Mouse (Mus musculus) A20 (cell line): ENCODE data around the gene Dnase2b.

Experiments
- DNase-seq: peaks from one replicate; pipeline ENCODE4 v3.0.0-alpha.2; 2011; ENCODE audit warnings: low read depth, low spot score

Dnase2b gene

DNA sequence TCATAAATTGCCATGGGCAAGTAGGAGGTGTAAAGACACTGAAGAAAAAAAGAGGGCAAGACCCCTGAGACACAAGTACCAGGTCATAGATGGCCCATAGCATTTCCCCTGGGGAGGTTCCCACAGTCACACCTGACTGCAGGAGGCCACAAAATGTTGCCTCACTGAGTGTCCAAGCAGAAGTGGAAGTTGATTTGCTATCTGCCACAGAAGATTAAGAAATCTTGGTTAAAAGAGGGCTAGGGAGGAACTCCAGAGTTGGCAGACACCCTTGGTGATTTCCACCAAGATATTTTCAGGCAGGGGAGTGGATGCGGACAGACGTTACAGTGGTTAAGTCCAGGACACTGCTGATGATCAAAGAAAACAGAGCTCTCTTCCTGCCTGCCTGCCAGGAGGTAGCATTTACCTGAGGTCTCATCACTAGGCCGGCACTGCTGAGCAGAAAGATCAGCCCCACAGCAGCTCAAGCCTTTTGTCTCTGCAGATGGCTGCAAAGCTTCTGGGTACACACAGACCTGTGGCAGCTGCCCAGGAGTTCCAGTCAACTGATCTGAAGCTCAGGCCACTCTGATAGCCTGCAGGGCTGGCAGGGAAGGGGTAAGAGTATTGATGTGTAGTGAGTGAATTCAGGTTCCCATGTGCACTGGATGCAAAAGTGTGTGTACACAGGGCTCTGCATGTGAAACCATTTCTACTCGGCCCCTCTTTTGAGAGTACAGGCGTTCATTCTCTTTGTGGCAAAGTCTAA, 1.3 kb upstream of the Dnase2b start:
- DNase-seq = no peak

GRCm38 (mm10) chr3:146611821-146612220, 3.6 kb downstream of the Dnase2b start:
- DNase-seq = no peak

DNA sequence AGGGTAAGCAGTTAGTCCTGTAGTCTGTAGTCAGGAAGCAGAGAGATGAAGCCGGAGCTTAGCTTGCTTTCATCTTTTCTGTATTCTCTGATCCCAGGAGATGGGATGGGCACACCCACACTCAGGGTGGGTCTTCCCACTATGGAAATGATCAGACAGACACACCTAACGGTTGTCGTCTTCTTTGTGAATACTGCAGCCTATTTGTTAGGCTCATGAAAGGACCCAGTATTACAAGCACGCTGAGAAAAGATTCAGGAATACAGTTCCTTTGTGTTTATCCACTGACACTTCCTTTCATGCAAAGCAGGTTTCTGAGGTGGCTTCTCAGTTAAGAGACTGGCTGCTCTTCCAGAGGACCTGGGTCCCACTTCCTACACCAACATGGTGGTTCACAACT, 4.1 kb downstream of the Dnase2b start:
- DNase-seq = no peak

GRCm38 (mm10) chr3:146610322-146610721, 5.1 kb downstream of the Dnase2b start:
- DNase-seq = no peak

DNA sequence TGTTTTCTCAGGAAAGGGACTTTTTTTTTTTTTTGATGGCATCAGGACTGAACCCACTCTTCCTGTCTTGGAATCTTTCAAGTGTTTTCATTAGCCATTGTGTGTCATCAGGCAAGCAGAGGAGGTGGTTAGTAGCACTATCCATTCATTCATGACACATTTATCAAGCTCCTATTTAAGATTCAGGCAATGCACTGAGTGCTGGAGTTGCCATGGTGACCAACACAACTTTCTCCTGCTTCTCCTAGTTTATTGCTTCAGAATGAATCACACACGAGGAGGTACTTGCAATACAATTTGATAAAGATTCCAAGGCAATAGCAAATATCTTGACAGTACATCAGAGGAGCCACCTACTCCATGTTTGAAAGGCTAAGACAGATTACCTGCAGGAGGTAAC, 8.0 kb downstream of the Dnase2b start:
- no peak for DNase-seq

DNA sequence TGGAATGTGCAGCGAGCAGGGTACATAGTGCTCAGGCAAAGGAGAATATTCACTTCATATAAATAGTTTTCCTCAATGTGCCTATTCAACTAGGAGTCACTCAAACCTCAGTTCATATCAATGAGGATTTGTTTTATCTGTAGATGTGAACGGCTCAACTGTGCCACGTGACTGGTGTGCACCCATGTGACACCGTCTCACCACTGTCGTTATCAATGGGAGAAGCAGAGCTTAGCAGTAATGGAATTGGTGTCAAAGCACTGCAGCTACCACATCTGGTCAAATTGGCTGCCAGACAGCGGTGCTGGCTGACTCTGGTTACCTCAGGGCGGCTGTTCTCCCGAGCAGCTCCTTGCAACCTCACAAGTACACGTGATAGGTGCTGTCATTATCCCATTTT, 10.7 kb downstream of the Dnase2b start:
- DNase-seq = no peak

DNA sequence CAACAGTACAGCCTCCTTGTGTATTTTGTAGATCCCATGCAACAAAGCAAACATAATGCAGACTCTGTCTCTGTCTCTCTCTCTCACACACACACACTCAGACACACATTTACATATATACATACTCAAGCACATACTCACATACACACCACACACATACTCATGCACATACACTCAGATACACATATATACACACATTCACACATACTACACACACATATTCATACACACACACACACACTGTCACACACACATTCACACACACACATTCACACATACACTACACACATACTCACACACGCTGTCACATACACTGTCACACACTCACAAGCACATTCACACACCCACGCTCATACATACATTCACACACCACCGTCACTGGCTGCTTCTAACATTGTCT, 12.9 kb downstream of the Dnase2b start:
- no peak for DNase-seq

- no peak for DNase-seq
Observed at GRCm38 (mm10) chr3:146601205-146601604, 14.2 kb downstream of the Dnase2b start.

DNA sequence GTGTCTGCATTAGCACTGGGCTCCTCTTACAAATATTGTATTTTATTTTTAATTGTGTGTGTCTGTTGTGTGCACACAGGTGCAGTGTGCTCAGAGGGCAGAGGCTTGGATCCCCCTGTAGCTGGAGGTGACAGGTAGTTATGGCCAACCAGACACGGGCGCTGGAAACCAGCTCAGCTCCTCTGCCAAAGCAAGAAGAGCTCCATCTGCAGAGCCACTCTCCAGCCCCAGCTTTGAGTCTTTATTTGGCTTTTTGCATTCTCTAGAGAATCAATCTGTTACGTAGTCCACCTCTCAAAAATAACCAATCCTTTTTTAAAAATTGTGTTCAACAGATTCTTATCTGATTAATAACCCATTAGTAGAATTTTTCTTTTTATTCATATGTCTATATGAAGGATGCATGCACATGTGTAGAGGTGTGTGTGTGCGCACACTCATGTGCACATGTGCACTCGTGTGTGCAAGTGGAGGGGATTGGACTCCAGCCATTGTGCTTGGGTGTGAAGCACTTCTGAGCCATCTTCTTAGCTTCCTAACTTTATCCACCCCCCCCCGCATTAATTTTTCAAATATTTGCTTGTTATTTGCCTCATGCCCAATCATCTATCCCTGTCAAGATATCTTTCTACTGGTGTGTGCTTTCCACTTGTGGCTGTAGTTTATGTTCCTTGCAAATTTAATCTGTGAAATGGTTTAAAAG, 16.0 kb downstream of the Dnase2b start:
- no peak for DNase-seq

- no peak for DNase-seq
Observed at GRCm38 (mm10) chr3:146598411-146598810, 17.0 kb downstream of the Dnase2b start.

DNA sequence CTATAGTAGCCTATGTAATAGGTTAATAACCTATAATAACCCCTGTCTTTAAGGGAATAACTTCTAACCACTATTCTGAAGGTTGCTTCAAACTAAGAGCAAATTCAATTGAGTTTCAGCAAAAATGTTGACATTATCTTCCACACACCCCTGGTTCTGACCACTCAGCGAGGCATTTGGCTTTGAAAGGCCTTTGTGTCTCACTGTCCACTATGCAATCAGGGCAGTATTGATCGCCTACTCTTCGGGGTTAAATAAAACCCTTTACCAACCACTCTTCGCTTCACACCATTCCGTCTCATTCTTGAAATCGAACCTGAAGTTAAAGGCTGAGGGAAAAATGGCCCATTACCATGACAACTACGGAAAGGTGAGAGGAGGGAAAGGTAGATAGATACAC, 18.5 kb downstream of the Dnase2b start:
- no peak for DNase-seq

DNA sequence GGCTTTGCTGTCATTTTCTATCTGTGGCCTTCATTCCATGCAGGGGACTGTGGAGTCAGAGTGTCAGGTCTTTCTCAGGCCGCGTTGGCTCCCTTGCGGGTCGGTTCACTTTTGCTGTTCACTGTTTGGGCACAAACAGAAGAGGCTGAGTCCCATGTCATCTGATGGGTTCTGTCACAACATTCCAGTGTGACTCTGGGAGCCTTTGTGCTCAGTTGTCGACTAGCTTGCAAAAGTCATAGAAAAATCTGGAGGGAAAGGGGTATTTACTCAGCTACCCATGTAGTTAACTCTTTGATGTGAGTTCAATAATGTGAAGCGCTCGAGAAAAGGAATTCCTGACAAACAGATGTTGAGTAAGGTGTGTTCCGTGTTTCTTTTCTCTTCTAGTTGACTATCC, 19.0 kb downstream of the Dnase2b start:
- DNase-seq = no peak

DNA sequence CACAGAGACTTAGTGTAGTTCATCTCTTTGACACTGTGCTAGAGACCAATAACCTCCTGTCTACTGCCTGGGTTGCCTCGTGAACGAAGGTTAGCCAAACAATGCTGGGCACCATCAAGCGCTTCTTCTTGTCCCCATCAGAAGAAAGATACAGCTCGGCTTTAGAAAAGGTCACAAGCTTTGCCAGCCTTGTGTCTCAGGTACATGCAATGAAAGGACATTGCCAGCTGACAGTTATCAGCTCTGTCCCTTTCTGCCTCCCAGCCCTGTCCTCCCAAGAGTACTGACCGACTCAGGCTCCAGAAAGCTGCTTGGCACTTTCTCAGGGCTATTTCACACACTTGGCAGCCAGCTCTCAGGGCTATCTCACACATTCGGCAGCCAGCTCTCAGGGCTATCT, 20.0 kb downstream of the Dnase2b start:
- no peak for DNase-seq

DNA sequence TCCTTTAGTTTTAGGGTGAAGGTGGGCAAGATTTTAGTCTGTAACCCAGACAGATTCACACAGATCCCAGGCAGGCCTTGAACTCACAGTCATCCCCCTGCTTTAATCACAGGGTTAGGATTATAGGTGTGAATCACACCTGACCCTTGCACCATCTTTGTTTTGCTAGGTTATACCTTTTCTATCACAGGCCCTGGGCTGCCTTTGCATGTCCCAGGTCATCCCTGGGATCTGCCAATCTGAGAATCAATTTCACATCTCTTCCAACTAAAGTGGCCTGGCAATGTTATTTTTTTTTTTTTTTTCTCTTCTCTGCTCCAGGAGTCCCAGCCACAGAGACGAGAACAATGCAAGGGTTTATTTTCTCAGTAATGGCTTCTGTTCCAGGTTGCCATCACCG, 23.8 kb downstream of the Dnase2b start:
- no peak for DNase-seq

DNA sequence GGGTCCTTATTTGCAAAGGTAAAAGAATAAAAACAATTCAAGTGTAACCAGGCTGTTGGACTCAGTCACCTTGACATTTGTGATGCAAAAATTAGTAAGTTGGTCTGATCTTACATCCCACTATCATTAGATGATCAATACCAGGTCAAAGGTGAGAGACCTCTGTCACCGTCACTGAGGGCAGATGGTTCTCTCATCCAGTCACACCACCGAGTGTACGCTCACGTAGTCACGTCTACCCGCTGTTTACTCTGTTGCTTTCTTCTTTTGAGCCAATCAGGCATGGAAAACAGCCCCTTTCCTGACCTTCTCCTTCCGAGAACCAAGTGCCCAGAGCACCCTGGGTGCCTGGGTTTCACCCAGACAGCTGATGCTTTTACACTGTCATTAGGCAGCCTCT, 24.2 kb downstream of the Dnase2b start:
- no peak for DNase-seq

DNA sequence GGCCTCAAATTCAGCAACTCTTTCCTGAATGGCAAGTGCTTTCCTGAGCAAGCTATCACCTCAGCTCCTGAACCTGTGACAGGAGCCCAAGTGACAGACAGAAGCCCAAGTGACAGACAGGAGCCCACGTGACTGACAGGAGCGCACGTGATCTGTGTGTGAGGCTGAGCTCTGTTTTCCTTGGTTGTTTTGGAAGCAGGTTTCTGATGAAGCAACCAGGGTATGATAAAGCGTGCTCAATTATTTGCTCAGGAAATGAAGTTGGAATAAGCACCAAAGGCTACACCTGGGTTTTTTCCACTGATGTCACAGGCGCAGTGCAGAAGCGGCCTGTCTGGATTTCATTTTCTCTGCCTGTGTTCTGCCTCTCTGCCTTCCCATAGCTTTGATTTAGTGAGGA, 25.9 kb downstream of the Dnase2b start:
- no peak for DNase-seq

DNA sequence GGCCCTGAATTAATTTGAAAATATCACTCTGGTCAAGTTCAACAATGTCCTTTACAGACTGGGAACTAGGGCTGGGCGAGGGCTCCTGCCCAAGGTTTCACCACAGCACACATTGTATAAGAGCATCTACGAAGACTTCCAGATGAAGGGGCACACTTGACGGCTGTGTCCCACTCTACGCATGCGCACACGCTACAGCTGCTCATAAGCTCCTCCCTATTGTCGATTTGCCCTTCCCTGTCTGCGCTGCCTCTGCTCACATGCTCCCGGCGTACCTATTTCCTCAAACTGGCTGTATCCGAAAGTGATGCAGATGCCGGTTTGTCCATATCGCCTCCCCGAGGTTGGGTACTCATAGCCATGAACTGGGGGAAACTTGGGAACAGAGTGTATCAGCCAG, 28.8 kb downstream of the Dnase2b start:
- DNase-seq = no peak

DNA sequence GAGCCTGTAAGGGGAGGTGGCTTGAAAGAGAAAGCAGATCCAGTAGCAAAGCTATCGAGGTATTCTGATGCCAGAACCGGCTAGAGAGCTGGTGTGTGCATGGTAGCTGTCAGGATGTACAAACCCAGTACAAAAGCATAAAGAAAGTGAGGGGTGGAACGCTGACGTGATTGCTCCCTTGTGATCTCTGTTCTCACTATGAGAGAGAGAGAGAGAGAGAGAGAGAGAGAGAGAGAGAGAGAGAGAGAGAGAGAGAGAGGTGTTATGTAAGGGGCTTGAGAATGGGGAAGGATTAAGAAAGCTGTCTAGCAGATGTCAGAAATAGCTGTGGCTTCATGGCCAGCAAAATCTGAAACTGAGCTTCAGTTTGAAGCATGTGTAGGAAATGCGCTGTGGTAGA, 31.5 kb downstream of the Dnase2b start:
- peak; percentile 58 for DNase-seq

DNA sequence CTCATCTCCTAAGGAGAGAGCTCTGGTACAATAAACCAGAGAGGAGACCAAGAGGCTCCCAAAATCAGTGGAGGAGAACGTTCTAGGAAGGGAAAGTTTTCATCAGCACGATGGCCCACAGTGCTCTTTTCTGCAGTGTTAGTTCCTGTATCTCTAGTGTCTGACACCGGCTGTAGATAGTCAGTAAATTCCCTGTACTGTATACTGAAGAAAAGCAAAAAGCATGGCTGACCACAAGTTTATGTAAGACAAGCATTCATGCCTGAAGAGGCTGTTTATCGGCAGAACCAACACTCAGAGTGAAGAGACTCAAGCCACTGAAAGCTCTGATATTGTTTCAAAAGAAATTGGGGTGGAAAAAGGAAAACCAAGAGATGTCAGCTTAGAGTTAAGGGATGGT, 31.9 kb downstream of the Dnase2b start:
- no peak for DNase-seq

- no peak for DNase-seq
Observed at GRCm38 (mm10) chr3:146580039-146580729, 35.2 kb downstream of the Dnase2b start.

DNA sequence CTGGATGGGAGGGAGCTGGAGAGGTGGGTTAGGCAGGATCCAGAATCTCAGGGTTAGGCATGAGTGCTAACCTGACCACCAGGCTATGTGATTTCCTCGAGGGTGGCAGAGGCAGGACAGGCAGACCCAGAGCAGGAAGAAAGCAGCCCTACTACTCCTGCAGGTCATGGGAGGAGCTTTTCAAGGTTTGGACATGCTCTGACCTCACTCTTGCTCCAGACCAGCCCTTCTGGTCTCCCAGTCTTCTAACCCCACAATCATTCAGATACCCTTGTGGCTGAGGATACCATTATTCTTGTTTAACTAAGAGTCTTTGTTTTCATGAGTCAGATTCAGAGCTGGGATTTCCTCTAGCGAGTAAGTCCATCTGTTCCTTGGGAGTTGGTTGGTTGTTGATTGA, 37.8 kb downstream of the Dnase2b start:
- no peak for DNase-seq

DNA sequence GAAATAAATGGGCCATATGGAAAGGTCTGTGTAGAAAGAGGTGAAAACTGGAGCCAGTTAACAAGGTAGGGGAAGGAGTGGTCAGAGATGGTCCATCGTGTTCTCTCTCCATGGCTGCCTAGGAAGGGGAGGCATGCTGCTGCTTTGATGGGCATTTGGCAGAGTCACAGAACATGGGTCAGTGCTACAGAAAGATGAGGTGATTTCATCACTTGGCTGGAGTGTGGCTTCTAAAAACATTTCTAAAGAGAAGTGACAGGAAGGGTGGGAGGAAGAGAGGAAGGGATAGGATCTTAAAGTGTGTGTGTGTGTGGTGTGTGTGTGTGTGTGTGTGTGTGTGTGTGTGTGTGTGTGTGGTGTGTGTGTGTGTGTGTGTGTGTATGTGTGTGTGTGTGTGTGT, 44.1 kb downstream of the Dnase2b start:
- DNase-seq = no peak

DNA sequence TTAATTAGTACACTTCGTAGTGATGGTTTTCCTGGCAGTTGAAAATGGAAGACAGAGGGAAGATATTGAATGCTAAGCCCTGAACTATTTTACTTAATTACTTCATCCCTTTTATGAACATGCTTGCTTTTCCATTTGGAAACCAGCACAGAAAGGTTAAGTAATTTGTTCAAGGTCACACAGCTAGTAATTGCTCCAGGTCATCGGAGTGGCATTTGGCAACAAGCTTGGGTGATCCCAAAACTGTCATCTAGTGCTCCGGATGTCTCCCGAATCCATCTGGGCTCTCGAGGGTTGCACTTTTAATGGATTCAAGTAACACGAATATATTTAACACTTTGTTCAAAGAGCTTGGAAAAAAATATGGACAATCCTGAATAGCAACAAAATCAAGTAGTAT, 44.5 kb downstream of the Dnase2b start:
- no peak for DNase-seq
